Mouse (Mus musculus) liver, embryonic 15.5 days (tissue): ENCODE data around the gene Kank4. TPM values are rescaled to one million over a fixed set of nuclear protein-coding genes. Genes with fewer than 3 reads are reported as not detected.
"Not testable (repeated sequence)": the region's sequence is repeated elsewhere in the genome, so short reads cannot be mapped to it uniquely, and the experiment has no call there.

Experiments
- ATAC-seq: fragments of 200-750 bp; cut with Nextera tagmentation; 2 replicates; pipeline ENCODE4 v1.8.0; 2017; ENCODE audit warnings: moderate number of reproducible peaks, mild to moderate bottlenecking, moderate library complexity; ENCODE audit not compliant: insufficient read depth
- H3K27ac ChIP-seq: fragments of 300-500 bp; sonication (generic); replicated peaks from 2 replicates; pipeline ENCODE4 v1.5.1; 2015; ENCODE audit warnings: mild to moderate bottlenecking, inconsistent platforms
- H3K27me3 ChIP-seq: fragments of 300-500 bp; sonication (generic); 2 replicates; pipeline ENCODE4 v1.6.1; 2015; ENCODE audit warnings: mild to moderate bottlenecking, inconsistent platforms
- H3K36me3 ChIP-seq: fragments of 300-500 bp; sonication (generic); replicated peaks from 2 replicates; pipeline ENCODE4 v1.6.1; 2015; ENCODE audit warnings: moderate library complexity, mild to moderate bottlenecking, inconsistent platforms
- H3K4me1 ChIP-seq: fragments of 300-500 bp; sonication (generic); replicated peaks from 2 replicates; pipeline ENCODE4 v1.6.1; 2015; ENCODE audit warnings: inconsistent platforms
- H3K4me2 ChIP-seq: fragments of 300-500 bp; sonication (generic); 2 replicates; pipeline ENCODE4 v1.6.1; 2015; ENCODE audit warnings: moderate library complexity, mild to moderate bottlenecking, inconsistent platforms
- H3K4me3 ChIP-seq: fragments of 300-500 bp; sonication (generic); replicated peaks from 2 replicates; pipeline ENCODE4 v1.5.1; 2015; ENCODE audit warnings: mild to moderate bottlenecking, inconsistent platforms
- H3K9ac ChIP-seq: fragments of 300-500 bp; sonication (generic); 2 replicates; pipeline ENCODE4 v1.6.1; 2015; ENCODE audit warnings: moderate library complexity, mild to moderate bottlenecking, inconsistent platforms
- H3K9me3 ChIP-seq: fragments of 300-500 bp; sonication (generic); replicated peaks from 2 replicates; pipeline ENCODE4 v1.6.1; 2016; ENCODE audit warnings: inconsistent platforms
- WGBS: fragments of 180-500 bp; shearing (Covaris S2); methylation state at CpG from one replicate; pipeline ENCODE4 v1.1.7; 2015; ENCODE audit warnings: mixed read lengths; ENCODE audit not compliant: insufficient replicate concordance; 5-methylcytosine and 5-hydroxymethylcytosine counted together
- polyA plus RNA-seq: library from polyadenylated mRNA; unstranded; fragments of >200 nt; fragmentation: Nextera tagmentation; extraction: Ambion mirVana; gene quantifications from 2 replicates; pipeline ENCODE4 v1.2.1, GENCODE M21; 2015

Gene Kank4
- 0.03 and 0.08 TPM in 2 replicates for polyA plus RNA-seq

GRCm38 (mm10) chr4:98817184-98817911 lies at the start of gene Kank4:
Kank4 (minus strand) TSS chr4:98817537.
- Histone ChIP-seq H3K4me2 (peak within 1 kb of the TSS; percentile 67), H3K4me3 (peak within 1 kb of the TSS; percentile 49), H3K27me3 (peaks cover 42% of the 10 kb centered on the region), H3K4me1 (no peaks in the 10 kb centered on the region), H3K36me3 (no peaks in the 10 kb centered on the region), H3K9me3 (no peaks in the 10 kb centered on the region), H3K9ac (no peak within 1 kb of the TSS), H3K27ac (no peak within 1 kb of the TSS)
- ATAC-seq = no peak
- under 1% methylated on average over 72 of the region's 72 CpGs for WGBS

GRCm38 (mm10) chr4:98865386-98866237 lies 48.3 kb upstream of the Kank4 start:
- ATAC-seq = no peak
- Histone ChIP-seq H3K27me3 (no peaks in the 10 kb centered on the region), H3K4me1 (no peaks in the 10 kb centered on the region), H3K36me3 (no peaks in the 10 kb centered on the region), H3K4me3 (no peak overlapping the region), H3K27ac (no peak overlapping the region), H3K9me3 (no peaks in the 10 kb centered on the region), H3K9ac (no peak overlapping the region), H3K4me2 (no peak overlapping the region)
- 75% methylated on average over 14 of the region's 14 CpGs for WGBS

GRCm38 (mm10) chr4:98864546-98864945 lies 47.2 kb upstream of the Kank4 start:
- no peaks in the 10 kb centered on the region for H3K36me3 ChIP-seq
- H3K4me3 ChIP-seq = no peak overlapping the region
- no peak overlapping the region for H3K27ac ChIP-seq
- no peaks in the 10 kb centered on the region for H3K27me3 ChIP-seq
- H3K9ac ChIP-seq = no peak overlapping the region
- no peak for ATAC-seq
- no peaks in the 10 kb centered on the region for H3K9me3 ChIP-seq
- H3K4me1 ChIP-seq = no peaks in the 10 kb centered on the region
- H3K4me2 ChIP-seq = no peak overlapping the region
- WGBS = 80% methylated on average over 3 of the region's 3 CpGs

- Histone ChIP-seq H3K4me1 (no peaks in the 10 kb centered on the region), H3K36me3 (no peaks in the 10 kb centered on the region), H3K4me3 (no peak overlapping the region), H3K9ac (no peak overlapping the region), H3K27me3 (no peaks in the 10 kb centered on the region), H3K4me2 (no peak overlapping the region), H3K27ac (no peak overlapping the region), H3K9me3 (no peaks in the 10 kb centered on the region)
- no peak for ATAC-seq
- 35% methylated on average over 1 of the region's 2 CpGs for WGBS
Observed at GRCm38 (mm10) chr4:98864094-98864493, 46.8 kb upstream of the Kank4 start.

GRCm38 (mm10) chr4:98863451-98863850 lies 46.1 kb upstream of the Kank4 start:
- Histone ChIP-seq H3K27me3 (no peaks in the 10 kb centered on the region), H3K36me3 (no peaks in the 10 kb centered on the region), H3K27ac (no peak overlapping the region), H3K9me3 (no peaks in the 10 kb centered on the region), H3K4me1 (no peaks in the 10 kb centered on the region), H3K4me3 (no peak overlapping the region), H3K9ac (no peak overlapping the region), H3K4me2 (no peak overlapping the region)
- no peak for ATAC-seq
- 62% methylated on average over 2 of the region's 2 CpGs for WGBS

GRCm38 (mm10) chr4:98858151-98858855 lies 41.0 kb upstream of the Kank4 start:
- no peak for ATAC-seq
- Histone ChIP-seq H3K9me3 (no peaks in the 10 kb centered on the region), H3K36me3 (no peaks in the 10 kb centered on the region), H3K4me2 (no peak overlapping the region), H3K27me3 (no peaks in the 10 kb centered on the region), H3K4me3 (no peak overlapping the region), H3K4me1 (no peaks in the 10 kb centered on the region), H3K9ac (no peak overlapping the region), H3K27ac (no peak overlapping the region)
- 37% methylated on average over 4 of the region's 4 CpGs for WGBS

- Histone ChIP-seq H3K4me2 (no peak overlapping the region), H3K9me3 (no peaks in the 10 kb centered on the region), H3K36me3 (no peaks in the 10 kb centered on the region), H3K9ac (no peak overlapping the region), H3K27me3 (no peaks in the 10 kb centered on the region), H3K4me1 (no peaks in the 10 kb centered on the region), H3K4me3 (no peak overlapping the region), H3K27ac (no peak overlapping the region)
- no peak for ATAC-seq
- WGBS = 60% methylated on average over 11 of the region's 11 CpGs
Observed at GRCm38 (mm10) chr4:98857037-98857648, 39.8 kb upstream of the Kank4 start.

- H3K27ac ChIP-seq = no peak overlapping the region
- no peaks in the 10 kb centered on the region for H3K27me3 ChIP-seq
- no peaks in the 10 kb centered on the region for H3K9me3 ChIP-seq
- 74% methylated on average over 4 of the region's 4 CpGs for WGBS
- ATAC-seq = no peak
- H3K4me1 ChIP-seq = no peaks in the 10 kb centered on the region
- H3K4me3 ChIP-seq = no peak overlapping the region
- H3K36me3 ChIP-seq = no peaks in the 10 kb centered on the region
- H3K9ac ChIP-seq = no peak overlapping the region
- H3K4me2 ChIP-seq = no peak overlapping the region
Observed at GRCm38 (mm10) chr4:98853926-98854325, 36.6 kb upstream of the Kank4 start.

GRCm38 (mm10) chr4:98850485-98850884 lies 33.1 kb upstream of the Kank4 start:
- not testable (repeated sequence) for H3K4me3 ChIP-seq, H3K9me3 ChIP-seq, H3K9ac ChIP-seq, H3K4me1 ChIP-seq, ATAC-seq, H3K36me3 ChIP-seq, H3K27ac ChIP-seq, H3K27me3 ChIP-seq, H3K4me2 ChIP-seq
- WGBS = 26% methylated on average over 1 of the region's 1 CpGs

- no peak overlapping the region for H3K9ac ChIP-seq
- H3K4me1 ChIP-seq = no peaks in the 10 kb centered on the region
- no peaks in the 10 kb centered on the region for H3K27me3 ChIP-seq
- ATAC-seq = no peak
- no peaks in the 10 kb centered on the region for H3K9me3 ChIP-seq
- 44% methylated on average over 6 of the region's 6 CpGs for WGBS
- no peak overlapping the region for H3K4me3 ChIP-seq
- H3K27ac ChIP-seq = no peak overlapping the region
- no peaks in the 10 kb centered on the region for H3K36me3 ChIP-seq
- no peak overlapping the region for H3K4me2 ChIP-seq
Observed at GRCm38 (mm10) chr4:98847120-98847885, 30.0 kb upstream of the Kank4 start.
